Mouse (Mus musculus): ENCODE results near the gene Cygb. TPM values are rescaled to one million over a fixed set of nuclear protein-coding genes. Genes with fewer than 3 reads are reported as not detected.
"Not testable (repeated sequence)": the region's sequence is repeated elsewhere in the genome, so short reads cannot be mapped to it uniquely, and the experiment has no call there.

Gene Cygb
- polyA plus RNA-seq, 1 experiment from 2014 or later = 7.1 TPM

- peaks cover 43% of the 10 kb centered on the region for H3K4me1 ChIP-seq
- H3K27ac ChIP-seq = no peak overlapping the region
- H3K27me3 ChIP-seq = no peaks in the 10 kb centered on the region
These were observed 18.5 kb upstream of the Cygb start for GRCm38 (mm10) chr11:116672595-116672994.

GRCm38 (mm10) chr11:116671845-116672434 is 17.8 kb upstream of the Cygb start:
- Histone ChIP-seq H3K27me3 (no peaks in the 10 kb centered on the region), H3K4me2 (peak overlapping the region; percentile 83), H3K4me3 (peak overlapping the region; percentile 73), H3K9ac (peak overlapping the region; percentile 97), H3K36me3 (peaks cover 43% of the 10 kb centered on the region), H3K4me1 (peaks cover 43% of the 10 kb centered on the region), H3K9me3 (no peaks in the 10 kb centered on the region), H3K27ac (peak overlapping the region; percentile 81)
- under 1% methylated on average over 24 of the region's 24 CpGs for WGBS
- ATAC-seq (ENCODE audit: insufficient number of reproducible peaks, insufficient read depth, low FRiP score, low TSS enrichment, low read depth) = 0 out of 2 replicates have a peak, but pooled peaks have one; percentile 2

More at GRCm38 (mm10) chr11:116672595-116672994, 18.5 kb upstream of the Cygb start:
- WGBS = 19% methylated on average over 7 of the region's 7 CpGs
- peak overlapping the region; percentile 97 for H3K9ac ChIP-seq
- H3K9me3 ChIP-seq = no peaks in the 10 kb centered on the region
- H3K36me3 ChIP-seq = peaks cover 49% of the 10 kb centered on the region
- peak overlapping the region; percentile 73 for H3K4me3 ChIP-seq
- no peak for ATAC-seq (ENCODE audit: insufficient number of reproducible peaks, insufficient read depth, low FRiP score, low TSS enrichment, low read depth)
- H3K4me2 ChIP-seq = peak overlapping the region; percentile 83

- H3K4me2 ChIP-seq = peak overlapping the region; percentile 83
- peak overlapping the region; percentile 73 for H3K4me3 ChIP-seq
- no peaks in the 10 kb centered on the region for H3K27me3 ChIP-seq
- H3K36me3 ChIP-seq = peaks cover 36% of the 10 kb centered on the region
- peaks cover 43% of the 10 kb centered on the region for H3K4me1 ChIP-seq
- H3K9me3 ChIP-seq = no peaks in the 10 kb centered on the region
- peak overlapping the region; percentile 81 for H3K27ac ChIP-seq
- WGBS = 1% methylated on average over 45 of the region's 45 CpGs
- peak overlapping the region; percentile 97 for H3K9ac ChIP-seq
- peak; percentile 67 for ATAC-seq (ENCODE audit: insufficient number of reproducible peaks, insufficient read depth, low FRiP score, low TSS enrichment, low read depth)
These were observed 17.2 kb upstream of the Cygb start for GRCm38 (mm10) chr11:116671112-116671844.

- H3K4me2 ChIP-seq = peak overlapping the region; percentile 83
- H3K27ac ChIP-seq = no peak overlapping the region
- H3K9ac ChIP-seq = 0 out of 2 replicates have a peak overlapping the region, but pooled peaks have one; percentile 97
- peaks cover 27% of the 10 kb centered on the region for H3K36me3 ChIP-seq
- ATAC-seq (ENCODE audit: insufficient number of reproducible peaks, insufficient read depth, low FRiP score, low TSS enrichment, low read depth) = no peak
- H3K9me3 ChIP-seq = no peaks in the 10 kb centered on the region
- peak overlapping the region; percentile 73 for H3K4me3 ChIP-seq
- WGBS = 63% methylated on average over 7 of the region's 7 CpGs
- peaks cover 43% of the 10 kb centered on the region for H3K4me1 ChIP-seq
- no peaks in the 10 kb centered on the region for H3K27me3 ChIP-seq
These were observed 16.3 kb upstream of the Cygb start for GRCm38 (mm10) chr11:116670386-116670785.

GRCm38 (mm10) chr11:116669787-116670365 is 15.8 kb upstream of the Cygb start:
- Histone ChIP-seq H3K36me3 (peaks cover 22% of the 10 kb centered on the region), H3K9me3 (no peaks in the 10 kb centered on the region), H3K27ac (no peak overlapping the region), H3K9ac (no peak overlapping the region), H3K4me3 (no peak overlapping the region), H3K27me3 (no peaks in the 10 kb centered on the region), H3K4me1 (peaks cover 45% of the 10 kb centered on the region), H3K4me2 (no peak overlapping the region)
- ATAC-seq (ENCODE audit: insufficient number of reproducible peaks, insufficient read depth, low FRiP score, low TSS enrichment, low read depth) = no peak
- WGBS = 47% methylated on average over 13 of the region's 13 CpGs

GRCm38 (mm10) chr11:116669316-116669715 is 15.2 kb upstream of the Cygb start:
- Histone ChIP-seq H3K4me3 (no peak overlapping the region), H3K36me3 (peaks cover 17% of the 10 kb centered on the region), H3K9ac (no peak overlapping the region), H3K27ac (no peak overlapping the region), H3K4me1 (peaks cover 40% of the 10 kb centered on the region), H3K27me3 (no peaks in the 10 kb centered on the region), H3K4me2 (no peak overlapping the region), H3K9me3 (no peaks in the 10 kb centered on the region)
- no peak for ATAC-seq (ENCODE audit: insufficient number of reproducible peaks, insufficient read depth, low FRiP score, low TSS enrichment, low read depth)
- WGBS = 20% methylated on average over 5 of the region's 5 CpGs

GRCm38 (mm10) chr11:116668839-116669238 is 14.7 kb upstream of the Cygb start:
- H3K9me3 ChIP-seq = no peaks in the 10 kb centered on the region
- H3K4me2 ChIP-seq = no peak overlapping the region
- ATAC-seq (ENCODE audit: insufficient number of reproducible peaks, insufficient read depth, low FRiP score, low TSS enrichment, low read depth) = no peak
- H3K4me1 ChIP-seq = peaks cover 40% of the 10 kb centered on the region
- 0 out of 2 replicates have a peak overlapping the region, but pooled peaks have one; percentile 6 for H3K9ac ChIP-seq
- peaks cover 12% of the 10 kb centered on the region for H3K36me3 ChIP-seq
- H3K4me3 ChIP-seq = no peak overlapping the region
- H3K27ac ChIP-seq = no peak overlapping the region
- 43% methylated on average over 7 of the region's 7 CpGs for WGBS
- H3K27me3 ChIP-seq = no peaks in the 10 kb centered on the region

- Histone ChIP-seq H3K9ac (0 out of 2 replicates have a peak overlapping the region, but pooled peaks have one; percentile 6), H3K9me3 (no peaks in the 10 kb centered on the region), H3K4me3 (no peak overlapping the region), H3K27me3 (peaks cover under 1% of the 10 kb centered on the region; the same call in 1 of the 2 replicates), H3K27ac (no peak overlapping the region), H3K4me1 (peaks cover 37% of the 10 kb centered on the region), H3K4me2 (no peak overlapping the region), H3K36me3 (peaks cover 8% of the 10 kb centered on the region)
- ATAC-seq (ENCODE audit: insufficient number of reproducible peaks, insufficient read depth, low FRiP score, low TSS enrichment, low read depth) = no peak
- 81% methylated on average over 10 of the region's 10 CpGs for WGBS
These were observed 14.3 kb upstream of the Cygb start for GRCm38 (mm10) chr11:116668381-116668825.

GRCm38 (mm10) chr11:116667930-116668329 is 13.8 kb upstream of the Cygb start:
- Histone ChIP-seq H3K4me3 (no peak overlapping the region), H3K4me1 (peaks cover 36% of the 10 kb centered on the region), H3K9ac (no peak overlapping the region), H3K9me3 (no peaks in the 10 kb centered on the region), H3K27me3 (peaks cover 5% of the 10 kb centered on the region), H3K4me2 (no peak overlapping the region), H3K27ac (no peak overlapping the region), H3K36me3 (peaks cover 3% of the 10 kb centered on the region)
- no peak for ATAC-seq (ENCODE audit: insufficient number of reproducible peaks, insufficient read depth, low FRiP score, low TSS enrichment, low read depth)
- 79% methylated on average over 8 of the region's 8 CpGs for WGBS

GRCm38 (mm10) chr11:116667012-116667411 is 12.9 kb upstream of the Cygb start:
- 85% methylated on average over 5 of the region's 5 CpGs for WGBS

GRCm38 (mm10) chr11:116666566-116666965 is 12.5 kb upstream of the Cygb start:
- Histone ChIP-seq H3K27me3 (peaks cover 8% of the 10 kb centered on the region), H3K9ac (no peak overlapping the region), H3K36me3 (no peaks in the 10 kb centered on the region), H3K4me2 (no peak overlapping the region), H3K4me3 (no peak overlapping the region), H3K27ac (no peak overlapping the region), H3K4me1 (peaks cover 42% of the 10 kb centered on the region), H3K9me3 (no peaks in the 10 kb centered on the region)
- 76% methylated on average over 9 of the region's 9 CpGs for WGBS
- ATAC-seq (ENCODE audit: insufficient number of reproducible peaks, insufficient read depth, low FRiP score, low TSS enrichment, low read depth) = no peak

More at GRCm38 (mm10) chr11:116667012-116667411, 12.9 kb upstream of the Cygb start:
- H3K9ac ChIP-seq; H3K27me3 ChIP-seq; H3K36me3 ChIP-seq; ATAC-seq (ENCODE audit: insufficient number of reproducible peaks, insufficient read depth, low FRiP score, low TSS enrichment, low read depth); H3K9me3 ChIP-seq; H3K27ac ChIP-seq; H3K4me3 ChIP-seq; H3K4me2 ChIP-seq: not testable (repeated sequence)
- peaks cover 38% of the 10 kb centered on the region for H3K4me1 ChIP-seq

Data from embryonic facial prominence, embryonic 13.5 days (tissue).